Comparison of ENCODE assay signal across 27 mouse cellular contexts in the genomic region with DNA sequence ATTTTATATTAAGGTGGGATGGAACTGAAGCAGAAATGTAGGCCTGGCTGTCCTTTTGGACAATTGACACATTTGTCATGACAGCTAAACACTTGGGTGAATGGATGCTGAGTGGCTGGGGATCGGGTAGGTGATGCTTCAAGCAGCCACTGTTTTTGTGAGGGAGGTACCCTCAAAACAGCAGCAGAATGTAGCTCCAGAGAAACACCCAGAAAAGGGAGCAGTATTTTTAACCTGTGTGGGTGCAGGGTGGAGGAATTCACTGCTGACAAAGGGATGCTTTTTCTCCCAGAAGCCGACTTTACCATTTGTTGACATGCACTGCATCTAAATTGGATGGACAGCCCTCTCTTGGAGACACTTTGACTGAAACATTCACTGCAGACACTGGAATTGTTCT.
DNase-seq lines count a peak whose midpoint lies in the region; TF ChIP-seq lines count a peak whose summit lies in the region.
"Had no signal": no experiment of that assay in that cellular context is flagged by ENCODE, and none has a peak within 500 bp of the region (broad histone marks: within the 10 kb centered on the region; RNA-seq: fewer than 3 reads in every experiment).

No protein-coding gene starts in this region.

- intact Hi-C loops in left cerebral cortex, postnatal 14 days (cut with DNase I) = loop anchor here (10.0 kb wide), 1 partner anchor 461 kb away; no protein-coding TSS in a partner anchor

- H3K4me3 ChIP-seq in layer of hippocampus, adult 2 months = no peak overlapping the region
- H3K4me3 ChIP-seq: embryonic facial prominence, embryonic 10.5 days; embryonic facial prominence, embryonic 13.5 days; erythroblast, embryonic 14.5 days; forebrain, embryonic 12.5 days; forebrain, embryonic 15.5 days; gastrocnemius, adult 2 months; heart, embryonic 10.5 days; heart, embryonic 13.5 days had no signal

- TF ChIP-seq CTCF in layer of hippocampus, adult 2 months (conservative IDR thresholded peaks at IDR 0.05) = no peak

- peak overlapping the region; percentile 39; the same call in 1 of the 2 replicates for H3K27ac ChIP-seq in layer of hippocampus, adult 2 months
- H3K27ac ChIP-seq: embryonic facial prominence, embryonic 10.5 days; embryonic facial prominence, embryonic 13.5 days; forebrain, embryonic 12.5 days; forebrain, embryonic 15.5 days; gastrocnemius, adult 2 months; heart, embryonic 10.5 days; heart, embryonic 13.5 days; hindbrain, embryonic 14.5 days; hindbrain, postnatal 0 days had no signal

- no peak for DNase-seq in layer of hippocampus, adult 2 months (ENCODE audit: low spot score in 2 of 2)
- no peak for DNase-seq in layer of hippocampus, adult 9-11 months
- DNase-seq in left cerebral cortex, postnatal 14 days (ENCODE audit: low spot score in 2 of 2) = peak; percentile 36 to 56
- DNase-seq in left cerebral cortex, adult 11 months (ENCODE audit: low spot score) = no peak
- peak; percentile 69 for DNase-seq in brain, adult 2 months (ENCODE audit: low read depth, low spot score)
- DNase-seq in telencephalon, adult 2 months (ENCODE audit: low read depth, low spot score) = peak; percentile 65
- DNase-seq: adrenal gland, adult 2 months; adrenal gland, postnatal 14 days; cerebellum, adult 11-12 months; cerebellum, adult 8-10 months; cerebellum, postnatal 10 days; cerebellum, postnatal 36 days; embryo, embryonic 11 days; gastrocnemius, adult 2 months; gastrocnemius, postnatal 14 days; heart, adult 18-20 months; heart, postnatal 14 days; heart, postnatal 4 days had no signal

Comparison
In these comparisons a context has a peak if more than half of its experiments do, and no peak if none do; other contexts are left out.
1. DNase-seq: peak in left cerebral cortex, postnatal 14 days (2 of 2), brain, adult 2 months (single experiment) and telencephalon, adult 2 months (single experiment); none in layer of hippocampus, adult 2 months (0 of 2), layer of hippocampus, adult 9-11 months (single experiment) and left cerebral cortex, adult 11 months (single experiment).